ENCODE assay signal across 8 mouse cellular contexts in the genomic region with DNA sequence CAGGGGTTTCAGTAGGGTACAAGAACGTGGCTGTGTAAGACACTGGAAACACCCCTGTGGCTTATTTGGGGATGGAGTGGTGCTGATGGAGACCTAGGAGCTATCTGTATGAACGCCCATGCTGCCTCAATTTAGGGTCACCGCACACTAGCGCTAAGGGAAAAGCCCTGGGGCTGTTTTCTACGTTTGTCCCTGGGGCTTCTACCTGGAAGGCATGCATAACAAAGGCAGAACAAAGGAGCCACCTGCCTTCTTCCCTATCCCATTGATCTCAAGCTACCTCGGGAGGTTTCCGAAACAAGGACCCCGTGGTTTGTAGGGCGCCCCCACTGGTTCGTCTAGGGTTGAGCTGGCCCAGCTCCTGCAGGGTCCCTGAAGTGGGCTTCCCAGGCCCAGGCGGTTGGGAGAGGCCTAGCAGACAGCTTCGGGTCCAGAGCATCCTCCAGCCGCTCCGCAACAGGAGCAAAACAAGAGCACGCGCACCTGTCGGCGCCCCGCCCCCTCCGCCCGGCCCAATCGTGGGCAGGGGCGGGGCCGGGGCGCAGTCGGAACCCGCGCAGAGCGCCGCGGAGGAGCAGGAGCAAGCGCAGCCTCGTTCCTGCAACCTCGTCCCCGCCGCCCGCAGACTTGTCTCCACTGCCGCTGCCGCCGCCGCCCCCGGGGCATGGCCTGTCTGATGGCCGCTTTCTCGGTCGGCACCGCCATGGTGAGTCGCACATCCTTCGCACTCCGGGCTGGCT. TPM values are rescaled to one million over a fixed set of nuclear protein-coding genes. Genes with fewer than 3 reads are reported as not detected.
DNase-seq lines count a peak whose midpoint lies in the region; ATAC-seq and TF ChIP-seq lines count a peak whose summit lies in the region.

A gene (plus strand): TSS at position 525 of the 740 bp plus-strand sequence.

- H3K4me1 ChIP-seq in forebrain, postnatal 0 days (ENCODE audit: insufficient read depth) = no peaks in the 10 kb centered on the region
- H3K4me1 ChIP-seq in intestine, embryonic 14.5 days (replicated peaks; ENCODE audit: control insufficient read depth, insufficient read depth, low read length) = peaks cover 12% of the 10 kb centered on the region
- H3K4me1 ChIP-seq in limb, embryonic 10.5 days = peaks cover 39% of the 10 kb centered on the region
- H3K4me1 ChIP-seq in midbrain, embryonic 11.5 days (ENCODE audit: control insufficient read depth, insufficient read depth, low read length) = peaks cover 4% of the 10 kb centered on the region; the same call in 1 of the 2 replicates

- peak within 1 kb of the TSS; percentile 83 for H3K4me3 ChIP-seq in forebrain, postnatal 0 days (ENCODE audit: low read depth, low read length)
- H3K4me3 ChIP-seq in intestine, embryonic 14.5 days (ENCODE audit: low read depth, low read length) = peak within 1 kb of the TSS; percentile 48
- peak within 1 kb of the TSS; percentile 57 for H3K4me3 ChIP-seq in limb, embryonic 10.5 days
- peak within 1 kb of the TSS; percentile 46 for H3K4me3 ChIP-seq in midbrain, embryonic 11.5 days (ENCODE audit: low read depth, low read length)

- peak; percentile 70 for TF ChIP-seq CTCF in forebrain, postnatal 0 days (IDR thresholded peaks at IDR 0.05; ENCODE audit: low read depth)

- peak within 1 kb of the TSS; percentile 93 for H3K4me2 ChIP-seq in forebrain, postnatal 0 days (ENCODE audit: low read depth)
- peak within 1 kb of the TSS; percentile 79 for H3K4me2 ChIP-seq in intestine, embryonic 14.5 days (ENCODE audit: low read length)
- H3K4me2 ChIP-seq in midbrain, embryonic 11.5 days = peak within 1 kb of the TSS; percentile 83

- ATAC-seq in forebrain, postnatal 0 days = peak; percentile 84
- ATAC-seq in intestine, embryonic 14.5 days (replicated peaks; ENCODE audit: low FRiP score, low TSS enrichment, low read depth) = peak; percentile 76
- ATAC-seq in midbrain, embryonic 11.5 days (ENCODE audit: low FRiP score) = peak; percentile 76

- peak within 1 kb of the TSS; percentile 92 for H3K9ac ChIP-seq in forebrain, postnatal 0 days
- H3K9ac ChIP-seq in intestine, embryonic 14.5 days (ENCODE audit: low read length) = peak within 1 kb of the TSS; percentile 32
- H3K9ac ChIP-seq in midbrain, embryonic 11.5 days (ENCODE audit: low read length) = peak within 1 kb of the TSS; percentile 44

- no peaks in the 10 kb centered on the region for H3K27me3 ChIP-seq in forebrain, postnatal 0 days (ENCODE audit: insufficient read depth, low read length)
- H3K27me3 ChIP-seq in intestine, embryonic 14.5 days (replicated peaks; ENCODE audit: control insufficient read depth, insufficient read depth, low read length) = peaks cover 31% of the 10 kb centered on the region
- H3K27me3 ChIP-seq in limb, embryonic 10.5 days (ENCODE audit: low read depth, poor library complexity, severe bottlenecking) = peaks cover 67% of the 10 kb centered on the region
- H3K27me3 ChIP-seq in midbrain, embryonic 11.5 days (ENCODE audit: control insufficient read depth, insufficient read depth, low read length) = peaks cover 7% of the 10 kb centered on the region; the same call in 1 of the 2 replicates

- DNase-seq in gastrocnemius, postnatal 14 days = peak; percentile 37
- no peak for DNase-seq in gastrocnemius, postnatal 36 days
- peak; percentile 86 to 92 for DNase-seq in cerebellum, adult 18-20 months
- DNase-seq in forebrain, postnatal 0 days = peak; percentile 89
- DNase-seq in intestine, embryonic 14.5 days (ENCODE audit: low spot score) = peak; percentile 80
- DNase-seq in limb, embryonic 10.5 days (ENCODE audit: low spot score) = peak; percentile 76
- DNase-seq in midbrain, embryonic 11.5 days (ENCODE audit: low spot score, missing footprints) = peak; percentile 96
- peak; percentile 42 for DNase-seq in spleen, adult 12 weeks (ENCODE audit: low spot score)

- H3K36me3 ChIP-seq in forebrain, postnatal 0 days (ENCODE audit: insufficient read depth) = no peaks in the 10 kb centered on the region
- no peaks in the 10 kb centered on the region for H3K36me3 ChIP-seq in intestine, embryonic 14.5 days (ENCODE audit: control insufficient read depth, insufficient read depth, low read length)
- H3K36me3 ChIP-seq in limb, embryonic 10.5 days = no peaks in the 10 kb centered on the region
- H3K36me3 ChIP-seq in midbrain, embryonic 11.5 days (ENCODE audit: control insufficient read depth, insufficient read depth, low read length) = no peaks in the 10 kb centered on the region

- intact Hi-C loops in gastrocnemius, postnatal 14 days (cut with DNase I; ENCODE audit: low total_unique reads) = no loop called here
- intact Hi-C loops in gastrocnemius, postnatal 36 days (cut with DNase I) = no loop called here

- H3K9me3 ChIP-seq in forebrain, postnatal 0 days (ENCODE audit: low read length) = peaks cover 5% of the 10 kb centered on the region; the same call in 1 of the 2 replicates
- 0 out of 2 replicates have a peak, but pooled peaks cover 3% of the 10 kb centered on the region for H3K9me3 ChIP-seq in intestine, embryonic 14.5 days (ENCODE audit: control insufficient read depth, low read length)
- no peaks in the 10 kb centered on the region; the same call in 1 of the 2 replicates for H3K9me3 ChIP-seq in limb, embryonic 10.5 days (replicated peaks)
- no peaks in the 10 kb centered on the region; the same call in 1 of the 2 replicates for H3K9me3 ChIP-seq in midbrain, embryonic 11.5 days (ENCODE audit: control insufficient read depth, low read length)

- WGBS in forebrain, postnatal 0 days = 2% methylated on average over 48 of the region's 49 CpGs
- 3% methylated on average over 44 of the region's 49 CpGs for WGBS in intestine, embryonic 14.5 days
- 2% methylated on average over 48 of the region's 49 CpGs for WGBS in limb, embryonic 10.5 days
- WGBS in midbrain, embryonic 11.5 days = 2% methylated on average over 38 of the region's 49 CpGs

- H3K27ac ChIP-seq in forebrain, postnatal 0 days (ENCODE audit: low read depth, low read length) = peak within 1 kb of the TSS; percentile 93
- H3K27ac ChIP-seq in intestine, embryonic 14.5 days (ENCODE audit: low read depth) = no peak within 1 kb of the TSS
- peak within 1 kb of the TSS; percentile 56; the same call in 1 of the 2 replicates for H3K27ac ChIP-seq in limb, embryonic 10.5 days
- H3K27ac ChIP-seq in midbrain, embryonic 11.5 days (ENCODE audit: low read depth, low read length) = no peak within 1 kb of the TSS

RNA-seq across cellular contexts. Expression of the gene that starts here (rescaled TPM):
- 1 to 10 TPM; 4.9 to 6.6 TPM for total RNA-seq in gastrocnemius, postnatal 14 days (2021)
- 1 to 10 TPM; 1.7 to 2.3 TPM for total RNA-seq in gastrocnemius, postnatal 36 days (2021)
- 16.8 and 24.2 TPM in 2 replicates for total RNA-seq in forebrain, postnatal 0 days (2014; rRNA removed)
- polyA plus RNA-seq in forebrain, postnatal 0 days (2015; fragmentation: Nextera tagmentation; extraction: Ambion mirVana) = 11.1 and 16.1 TPM in 2 replicates
- polyA plus RNA-seq in intestine, embryonic 14.5 days (2014; fragmentation: Nextera tagmentation; extraction: Ambion mirVana) = 5.0 and 5.1 TPM in 2 replicates
- 4.1 and 5.0 TPM in 2 replicates for polyA plus RNA-seq in limb, embryonic 10.5 days (2016; fragmentation: Nextera tagmentation; extraction: Ambion mirVana)
- 10.4 TPM in 2 replicates for polyA plus RNA-seq in midbrain, embryonic 11.5 days (2014; fragmentation: Nextera tagmentation; extraction: Ambion mirVana)

Comparison
In these comparisons a context has a peak if more than half of its experiments do, and no peak if none do; other contexts are left out.
1. DNase-seq: peak in gastrocnemius, postnatal 14 days (single experiment), cerebellum, adult 18-20 months (2 of 2), forebrain, postnatal 0 days (single experiment), intestine, embryonic 14.5 days (single experiment), limb, embryonic 10.5 days (single experiment), midbrain, embryonic 11.5 days (single experiment) and spleen, adult 12 weeks (single experiment); none in gastrocnemius, postnatal 36 days (0 of 2).
2. H3K27ac ChIP-seq: peak in forebrain, postnatal 0 days (single experiment) and limb, embryonic 10.5 days (single experiment); none in intestine, embryonic 14.5 days (single experiment) and midbrain, embryonic 11.5 days (single experiment).
3. H3K9ac ChIP-seq: peak in every context shown above with its lines; median percentile 92 in forebrain, postnatal 0 days; 44 in midbrain, embryonic 11.5 days; 32 in intestine, embryonic 14.5 days.
4. Peak in every context shown above with its lines, with median percentiles within 50 percentile points of each other: ATAC-seq, H3K4me2 ChIP-seq and H3K4me3 ChIP-seq.